Mouse (Mus musculus): Measurements from ENCODE around the gene Tcaim. TPM values are rescaled to one million over a fixed set of nuclear protein-coding genes. Genes with fewer than 3 reads are reported as not detected.

Tcaim gene
- 6.5 and 7.4 TPM in 2 replicates for polyA plus RNA-seq (2016; fragmentation: Nextera tagmentation; extraction: Ambion mirVana)

DNA sequence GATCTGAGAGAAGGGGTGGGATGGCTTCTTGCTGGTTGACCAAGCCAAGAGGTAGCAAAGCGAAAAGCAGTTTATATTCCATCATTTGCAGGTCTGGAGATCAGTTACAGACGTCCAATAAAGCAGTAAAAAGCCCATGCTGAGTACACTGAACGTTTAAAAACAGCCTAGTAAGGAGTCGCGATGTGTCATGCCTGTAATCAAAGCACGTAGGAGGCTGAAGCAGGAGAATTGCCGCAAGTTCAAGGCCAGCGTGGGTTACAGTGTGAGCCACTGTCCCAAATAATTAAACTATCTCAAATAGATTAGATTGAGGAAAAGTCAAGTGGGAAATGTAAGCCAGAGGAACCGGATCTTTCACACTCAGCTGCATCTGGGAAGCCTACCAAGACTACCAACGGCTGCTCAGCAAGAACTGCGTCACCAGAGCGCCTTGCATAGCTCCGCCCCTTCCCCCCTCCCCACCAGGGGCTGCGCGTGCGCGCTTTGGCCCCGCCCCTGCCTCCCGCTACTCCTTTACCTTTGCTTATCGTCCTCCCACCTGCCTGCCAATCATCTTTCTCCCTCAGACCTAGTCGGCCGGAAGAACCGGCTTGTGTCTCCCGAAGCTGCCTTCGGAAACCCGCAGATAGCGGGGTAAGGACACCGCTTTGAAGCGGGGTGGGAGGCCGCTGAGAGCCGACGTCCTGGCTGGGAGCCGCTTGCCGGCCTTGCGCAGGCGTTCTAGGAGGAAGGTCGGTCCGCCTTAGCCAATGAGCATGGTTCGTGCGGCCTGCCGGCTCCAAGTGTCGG is at the start of gene Tcaim:
Gene Tcaim, plus strand, starts transcription at position 487 of the 792 bp plus-strand sequence.
- Histone ChIP-seq H3K36me3 (peaks cover 9% of the 10 kb centered on the region), H3K4me1 (replicated peaks) (peaks cover 8% of the 10 kb centered on the region; the same call in 1 of the 2 replicates), H3K9ac (replicated peaks) (peak within 1 kb of the TSS; percentile 79), H3K27me3 (no peaks in the 10 kb centered on the region), H3K27ac (peak within 1 kb of the TSS; percentile 87), H3K4me3 (replicated peaks) (peak within 1 kb of the TSS; percentile 64), H3K9me3 (no peaks in the 10 kb centered on the region), H3K4me2 (peak within 1 kb of the TSS; percentile 79)
- peak; percentile 97 for ATAC-seq (ENCODE audit: insufficient number of reproducible peaks, insufficient read depth, low FRiP score, low TSS enrichment, low read depth)
- 7% methylated on average over 42 of the region's 42 CpGs for WGBS

- Histone ChIP-seq H3K27ac (no peak overlapping the region), H3K4me2 (no peak overlapping the region), H3K36me3 (no peaks in the 10 kb centered on the region), H3K4me3 (replicated peaks) (no peak overlapping the region), H3K4me1 (replicated peaks) (no peaks in the 10 kb centered on the region), H3K9me3 (no peaks in the 10 kb centered on the region), H3K27me3 (no peaks in the 10 kb centered on the region; the same call in 1 of the 2 replicates), H3K9ac (replicated peaks) (no peak overlapping the region)
- ATAC-seq (ENCODE audit: insufficient number of reproducible peaks, insufficient read depth, low FRiP score, low TSS enrichment, low read depth) = no peak
- 64% methylated on average over 2 of the region's 2 CpGs for WGBS
These were observed 47.7 kb upstream of the Tcaim start for GRCm38 (mm10) chr9:122757614-122758013.

- Histone ChIP-seq H3K4me3 (replicated peaks) (no peak overlapping the region), H3K27ac (no peak overlapping the region), H3K9me3 (no peaks in the 10 kb centered on the region), H3K27me3 (no peaks in the 10 kb centered on the region), H3K36me3 (no peaks in the 10 kb centered on the region), H3K4me1 (replicated peaks) (no peaks in the 10 kb centered on the region), H3K9ac (replicated peaks) (no peak overlapping the region), H3K4me2 (no peak overlapping the region)
- ATAC-seq (ENCODE audit: insufficient number of reproducible peaks, insufficient read depth, low FRiP score, low TSS enrichment, low read depth) = no peak
These were observed 45.2 kb upstream of the Tcaim start for GRCm38 (mm10) chr9:122760111-122760510.

GRCm38 (mm10) chr9:122785231-122785630 is 20.1 kb upstream of the Tcaim start:
- no peaks in the 10 kb centered on the region for H3K4me1 ChIP-seq (replicated peaks)
- no peak for ATAC-seq (ENCODE audit: insufficient number of reproducible peaks, insufficient read depth, low FRiP score, low TSS enrichment, low read depth)

GRCm38 (mm10) chr9:122786534-122786933 is 18.8 kb upstream of the Tcaim start:
- no peak overlapping the region for H3K4me3 ChIP-seq (replicated peaks)
- H3K27ac ChIP-seq = no peak overlapping the region
- H3K4me1 ChIP-seq (replicated peaks) = no peaks in the 10 kb centered on the region
- H3K9ac ChIP-seq (replicated peaks) = no peak overlapping the region
- 87% methylated on average over 1 of the region's 1 CpGs for WGBS
- H3K27me3 ChIP-seq = no peaks in the 10 kb centered on the region
- H3K9me3 ChIP-seq = no peaks in the 10 kb centered on the region
- no peak for ATAC-seq (ENCODE audit: insufficient number of reproducible peaks, insufficient read depth, low FRiP score, low TSS enrichment, low read depth)
- no peak overlapping the region for H3K4me2 ChIP-seq
- no peaks in the 10 kb centered on the region for H3K36me3 ChIP-seq

More at GRCm38 (mm10) chr9:122785231-122785630, 20.1 kb upstream of the Tcaim start:
- Histone ChIP-seq H3K9me3 (no peaks in the 10 kb centered on the region), H3K4me3 (replicated peaks) (no peak overlapping the region), H3K4me2 (no peak overlapping the region), H3K36me3 (no peaks in the 10 kb centered on the region), H3K27me3 (no peaks in the 10 kb centered on the region), H3K27ac (no peak overlapping the region), H3K9ac (replicated peaks) (no peak overlapping the region)
- 74% methylated on average over 5 of the region's 5 CpGs for WGBS

DNA sequence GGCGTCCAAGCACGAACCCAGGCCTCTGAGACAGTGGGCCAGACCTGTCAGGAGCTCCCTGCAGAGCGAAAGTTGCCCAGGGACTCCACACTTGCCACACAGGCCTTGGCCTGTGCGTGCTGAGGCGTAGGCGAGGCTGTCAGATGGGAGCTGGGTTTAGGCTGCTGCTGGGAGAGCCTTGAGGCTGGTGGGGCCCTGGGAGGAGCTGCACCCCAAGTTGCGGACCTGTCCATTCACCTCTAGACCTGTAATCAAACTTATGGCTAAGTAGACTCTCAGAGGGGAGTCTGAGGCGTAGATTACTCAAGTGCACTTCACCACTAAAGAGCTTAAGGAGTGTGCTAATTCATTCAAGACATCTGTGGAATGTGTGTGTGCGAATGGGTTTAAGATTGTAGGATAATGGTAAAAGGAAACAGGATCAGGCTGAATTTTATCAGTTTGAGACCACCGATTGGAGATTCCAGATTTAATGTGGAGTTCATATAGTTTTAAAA is 554 bp downstream of the Tcaim start:
- no peak for ATAC-seq (ENCODE audit: insufficient number of reproducible peaks, insufficient read depth, low FRiP score, low TSS enrichment, low read depth)
- H3K4me3 ChIP-seq (replicated peaks) = peak overlapping the region; percentile 64
- 11% methylated on average over 10 of the region's 10 CpGs for WGBS

GRCm38 (mm10) chr9:122807186-122807585 is 1.8 kb downstream of the Tcaim start:
- H3K4me3 ChIP-seq (replicated peaks) = no peak overlapping the region
- peaks cover 8% of the 10 kb centered on the region; the same call in 1 of the 2 replicates for H3K4me1 ChIP-seq (replicated peaks)
- H3K9ac ChIP-seq (replicated peaks) = no peak overlapping the region
- 94% methylated on average over 2 of the region's 2 CpGs for WGBS
- no peak overlapping the region for H3K27ac ChIP-seq
- no peak for ATAC-seq (ENCODE audit: insufficient number of reproducible peaks, insufficient read depth, low FRiP score, low TSS enrichment, low read depth)
- no peaks in the 10 kb centered on the region for H3K27me3 ChIP-seq
- no peak overlapping the region for H3K4me2 ChIP-seq
- no peaks in the 10 kb centered on the region for H3K9me3 ChIP-seq
- H3K36me3 ChIP-seq = peaks cover 15% of the 10 kb centered on the region

More for the DNA sequence above, 554 bp downstream of the Tcaim start:
- peaks cover 8% of the 10 kb centered on the region; the same call in 1 of the 2 replicates for H3K4me1 ChIP-seq (replicated peaks)
- no peaks in the 10 kb centered on the region for H3K27me3 ChIP-seq
- peak overlapping the region; percentile 79 for H3K4me2 ChIP-seq
- no peaks in the 10 kb centered on the region for H3K9me3 ChIP-seq
- H3K9ac ChIP-seq (replicated peaks) = peak overlapping the region; percentile 79
- H3K27ac ChIP-seq = peak overlapping the region; percentile 87
- peaks cover 10% of the 10 kb centered on the region for H3K36me3 ChIP-seq

- H3K4me1 ChIP-seq (replicated peaks) = peaks cover 8% of the 10 kb centered on the region; the same call in 1 of the 2 replicates
- H3K27ac ChIP-seq = no peak overlapping the region
- H3K9me3 ChIP-seq = no peaks in the 10 kb centered on the region
- H3K27me3 ChIP-seq = no peaks in the 10 kb centered on the region
- no peak overlapping the region for H3K9ac ChIP-seq (replicated peaks)
- H3K4me3 ChIP-seq (replicated peaks) = no peak overlapping the region
- 92% methylated on average over 3 of the region's 3 CpGs for WGBS
- no peak for ATAC-seq (ENCODE audit: insufficient number of reproducible peaks, insufficient read depth, low FRiP score, low TSS enrichment, low read depth)
- H3K4me2 ChIP-seq = no peak overlapping the region
- H3K36me3 ChIP-seq = peaks cover 27% of the 10 kb centered on the region
These were observed 4.9 kb downstream of the Tcaim start for GRCm38 (mm10) chr9:122810212-122810611.

DNA sequence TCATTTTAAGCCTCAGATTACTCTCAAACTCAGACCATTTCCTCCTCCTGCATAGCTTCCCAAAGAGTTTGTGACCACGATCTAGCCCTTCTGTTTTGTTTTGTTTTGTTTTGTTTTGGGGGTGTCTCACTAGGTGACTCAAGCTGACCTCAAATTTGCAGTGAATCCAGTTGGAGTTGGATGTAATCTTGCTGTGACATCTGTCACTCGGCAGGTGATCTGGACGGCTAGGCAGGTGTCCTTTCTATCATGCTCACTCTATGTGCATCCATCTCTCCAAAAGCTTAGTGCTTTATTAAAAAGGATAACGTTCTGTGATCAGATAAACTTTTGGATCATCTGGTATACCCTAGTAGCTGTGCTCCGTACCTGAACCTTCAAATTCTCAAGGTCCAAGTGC is 7.0 kb downstream of the Tcaim start:
- Histone ChIP-seq H3K4me2 (no peak overlapping the region), H3K9ac (replicated peaks) (no peak overlapping the region), H3K9me3 (no peaks in the 10 kb centered on the region), H3K36me3 (peaks cover 39% of the 10 kb centered on the region), H3K27ac (no peak overlapping the region), H3K4me1 (replicated peaks) (no peaks in the 10 kb centered on the region), H3K4me3 (replicated peaks) (no peak overlapping the region), H3K27me3 (no peaks in the 10 kb centered on the region)
- 88% methylated on average over 5 of the region's 5 CpGs for whole genome bisulfite sequencing
- no peak for ATAC-seq (ENCODE audit: insufficient number of reproducible peaks, insufficient read depth, low FRiP score, low TSS enrichment, low read depth)

GRCm38 (mm10) chr9:122814775-122815174 is 9.4 kb downstream of the Tcaim start:
- WGBS = 94% methylated on average over 2 of the region's 2 CpGs
- H3K9ac ChIP-seq (replicated peaks) = no peak overlapping the region
- no peak overlapping the region for H3K4me3 ChIP-seq (replicated peaks)
- H3K4me2 ChIP-seq = no peak overlapping the region
- H3K27me3 ChIP-seq = no peaks in the 10 kb centered on the region
- H3K36me3 ChIP-seq = peaks cover 37% of the 10 kb centered on the region
- H3K9me3 ChIP-seq = no peaks in the 10 kb centered on the region
- no peak for ATAC-seq (ENCODE audit: insufficient number of reproducible peaks, insufficient read depth, low FRiP score, low TSS enrichment, low read depth)
- H3K4me1 ChIP-seq (replicated peaks) = no peaks in the 10 kb centered on the region
- no peak overlapping the region for H3K27ac ChIP-seq

DNA sequence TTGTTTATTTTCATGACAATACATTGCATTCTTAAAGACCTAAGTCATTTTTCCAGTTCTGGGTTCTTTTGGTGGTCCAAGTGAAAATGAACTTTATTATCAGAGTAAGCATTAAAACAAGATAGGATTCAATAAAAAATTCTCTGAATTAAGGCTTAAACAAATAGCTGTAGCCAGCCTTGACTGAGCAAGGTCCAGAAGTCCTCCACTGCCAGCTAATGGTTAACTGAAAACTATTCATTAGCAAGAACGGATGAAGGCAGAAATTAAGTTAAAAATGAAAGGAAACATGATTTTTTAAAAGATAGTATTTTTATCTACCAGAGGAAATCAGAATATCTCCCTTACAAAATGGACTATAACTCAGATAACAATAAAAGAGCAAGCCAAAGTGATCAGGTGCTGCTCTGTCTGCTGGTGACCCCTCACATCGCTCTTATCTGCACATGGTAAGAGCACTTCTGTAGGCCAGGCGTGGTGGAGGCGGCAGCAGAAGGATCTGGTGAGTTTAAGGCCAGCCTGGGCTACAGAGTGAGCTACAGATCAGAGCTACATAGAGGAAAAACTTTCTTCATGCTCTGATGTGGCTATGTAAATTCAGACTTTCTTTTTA is 10.0 kb downstream of the Tcaim start:
- Histone ChIP-seq H3K36me3 (peaks cover 37% of the 10 kb centered on the region), H3K4me3 (replicated peaks) (no peak overlapping the region), H3K4me1 (replicated peaks) (no peaks in the 10 kb centered on the region), H3K9me3 (no peaks in the 10 kb centered on the region), H3K9ac (replicated peaks) (no peak overlapping the region), H3K27ac (no peak overlapping the region), H3K27me3 (no peaks in the 10 kb centered on the region), H3K4me2 (no peak overlapping the region)
- ATAC-seq (ENCODE audit: insufficient number of reproducible peaks, insufficient read depth, low FRiP score, low TSS enrichment, low read depth) = no peak
- WGBS = 83% methylated on average over 4 of the region's 4 CpGs

Measured in limb, embryonic 12.5 days (tissue).